Mouse (Mus musculus): ENCODE results near the gene Tgif1. TPM values are rescaled to one million over a fixed set of nuclear protein-coding genes. Genes with fewer than 3 reads are reported as not detected.

Gene Tgif1
- polyA plus RNA-seq, 2 experiments: 5.0 to 7.0 TPM

- Histone ChIP-seq H3K9me3 (ENCODE audit: control insufficient read depth, low read length) (no peaks in the 10 kb centered on the region), H3K36me3 (replicated peaks; ENCODE audit: control insufficient read depth, insufficient read depth, low read depth) (no peaks in the 10 kb centered on the region), H3K27me3 (ENCODE audit: control insufficient read depth, insufficient read depth, low read length) (no peaks in the 10 kb centered on the region), H3K4me2 (ENCODE audit: low read depth) (no peak overlapping the region), H3K27ac (no peak overlapping the region), H3K4me3 (ENCODE audit: insufficient read depth in 1 of 2, low read depth in 2 of 2, low read length in 2 of 2) (no peak overlapping the region), H3K4me1 (replicated peaks; ENCODE audit: control insufficient read depth in 2 of 2, insufficient read depth in 2 of 2, low read length in 1 of 2) (no peaks in the 10 kb centered on the region), H3K9ac (replicated peaks) (no peak overlapping the region)
- DNase-seq (ENCODE audit: low read depth in 3 of 3, low spot score in 3 of 3) (no peak), ATAC-seq (ENCODE audit: insufficient read depth) (no peak)
- WGBS (ENCODE audit: insufficient replicate concordance): 38% methylated on average over 15 of the region's 15 CpGs
- TF ChIP-seq CTCF (IDR thresholded peaks at IDR 0.05; ENCODE audit: low read depth) (no peak), EP300 (IDR thresholded peaks at IDR 0.05; ENCODE audit: low read depth) (no peak)
Measured at GRCm38 (mm10) chr17:70892288-70893096, 39.1 kb upstream of the Tgif1 start.

GRCm38 (mm10) chr17:70890571-70890970 is 37.2 kb upstream of the Tgif1 start:
- H3K9ac ChIP-seq (replicated peaks): no peak overlapping the region
- ATAC-seq (ENCODE audit: insufficient read depth): no peak
- H3K4me2 ChIP-seq (ENCODE audit: low read depth): no peak overlapping the region
- TF ChIP-seq EP300 (IDR thresholded peaks at IDR 0.05; ENCODE audit: low read depth) (no peak), CTCF (IDR thresholded peaks at IDR 0.05; ENCODE audit: low read depth) (no peak)
- H3K27ac ChIP-seq: no peak overlapping the region
- WGBS (ENCODE audit: insufficient replicate concordance): 67% methylated on average over 8 of the region's 8 CpGs
- H3K4me1 ChIP-seq (replicated peaks; ENCODE audit: control insufficient read depth in 2 of 2, insufficient read depth in 2 of 2, low read length in 1 of 2): no peaks in the 10 kb centered on the region
- H3K9me3 ChIP-seq (ENCODE audit: control insufficient read depth, low read length): no peaks in the 10 kb centered on the region
- H3K27me3 ChIP-seq (ENCODE audit: control insufficient read depth, insufficient read depth, low read length): no peaks in the 10 kb centered on the region
- DNase-seq (ENCODE audit: low read depth in 3 of 3, low spot score in 3 of 3): no peak
- no peaks in the 10 kb centered on the region for H3K36me3 ChIP-seq (replicated peaks; ENCODE audit: control insufficient read depth, insufficient read depth, low read depth)
- no peak overlapping the region for H3K4me3 ChIP-seq (ENCODE audit: insufficient read depth in 1 of 2, low read depth in 2 of 2, low read length in 2 of 2)

- Histone ChIP-seq H3K27ac (no peak overlapping the region), H3K9me3 (ENCODE audit: control insufficient read depth, low read length) (no peaks in the 10 kb centered on the region), H3K36me3 (replicated peaks; ENCODE audit: control insufficient read depth, insufficient read depth, low read depth) (no peaks in the 10 kb centered on the region), H3K9ac (replicated peaks) (no peak overlapping the region), H3K4me2 (ENCODE audit: low read depth) (no peak overlapping the region), H3K4me3 (ENCODE audit: insufficient read depth in 1 of 2, low read depth in 2 of 2, low read length in 2 of 2) (no peak overlapping the region), H3K27me3 (ENCODE audit: control insufficient read depth, insufficient read depth, low read length) (no peaks in the 10 kb centered on the region), H3K4me1 (replicated peaks; ENCODE audit: control insufficient read depth in 2 of 2, insufficient read depth in 2 of 2, low read length in 1 of 2) (no peaks in the 10 kb centered on the region)
- no peak for TF ChIP-seq CTCF (IDR thresholded peaks at IDR 0.05; ENCODE audit: low read depth)
- TF ChIP-seq EP300 (IDR thresholded peaks at IDR 0.05; ENCODE audit: low read depth): no peak
- no peak for DNase-seq (ENCODE audit: low read depth in 3 of 3, low spot score in 3 of 3)
- WGBS (ENCODE audit: insufficient replicate concordance): 76% methylated on average over 10 of the region's 10 CpGs
- no peak for ATAC-seq (ENCODE audit: insufficient read depth)
Measured at GRCm38 (mm10) chr17:70888657-70889056, 35.3 kb upstream of the Tgif1 start.

GRCm38 (mm10) chr17:70887848-70888247 is 34.5 kb upstream of the Tgif1 start:
- DNase-seq (ENCODE audit: low read depth in 3 of 3, low spot score in 3 of 3) (no peak), ATAC-seq (ENCODE audit: insufficient read depth) (no peak)
- Histone ChIP-seq H3K27ac (no peak overlapping the region), H3K36me3 (replicated peaks; ENCODE audit: control insufficient read depth, insufficient read depth, low read depth) (no peaks in the 10 kb centered on the region), H3K9me3 (ENCODE audit: control insufficient read depth, low read length) (no peaks in the 10 kb centered on the region), H3K9ac (replicated peaks) (no peak overlapping the region), H3K27me3 (ENCODE audit: control insufficient read depth, insufficient read depth, low read length) (no peaks in the 10 kb centered on the region), H3K4me1 (replicated peaks; ENCODE audit: control insufficient read depth in 2 of 2, insufficient read depth in 2 of 2, low read length in 1 of 2) (no peaks in the 10 kb centered on the region), H3K4me2 (ENCODE audit: low read depth) (no peak overlapping the region), H3K4me3 (ENCODE audit: insufficient read depth in 1 of 2, low read depth in 2 of 2, low read length in 2 of 2) (no peak overlapping the region)
- TF ChIP-seq CTCF (IDR thresholded peaks at IDR 0.05; ENCODE audit: low read depth): no peak
- 74% methylated on average over 9 of the region's 9 CpGs for WGBS (ENCODE audit: insufficient replicate concordance)

- no peak for DNase-seq (ENCODE audit: low read depth in 3 of 3, low spot score in 3 of 3)
- WGBS (ENCODE audit: insufficient replicate concordance): 71% methylated on average over 16 of the region's 16 CpGs
- Histone ChIP-seq H3K4me2 (ENCODE audit: low read depth) (no peak overlapping the region), H3K4me1 (replicated peaks; ENCODE audit: control insufficient read depth in 2 of 2, insufficient read depth in 2 of 2, low read length in 1 of 2) (no peaks in the 10 kb centered on the region), H3K27ac (no peak overlapping the region), H3K27me3 (ENCODE audit: control insufficient read depth, insufficient read depth, low read length) (no peaks in the 10 kb centered on the region), H3K9ac (replicated peaks) (no peak overlapping the region), H3K9me3 (ENCODE audit: control insufficient read depth, low read length) (no peaks in the 10 kb centered on the region), H3K36me3 (replicated peaks; ENCODE audit: control insufficient read depth, insufficient read depth, low read depth) (no peaks in the 10 kb centered on the region), H3K4me3 (ENCODE audit: insufficient read depth in 1 of 2, low read depth in 2 of 2, low read length in 2 of 2) (no peak overlapping the region)
- no peak for ATAC-seq (ENCODE audit: insufficient read depth)
- no peak for TF ChIP-seq CTCF (IDR thresholded peaks at IDR 0.05; ENCODE audit: low read depth)
Measured at GRCm38 (mm10) chr17:70886641-70887391, 33.5 kb upstream of the Tgif1 start.

Data from liver, embryonic 14.5 days (tissue).